Mouse (Mus musculus): ENCODE measurements at regions not wholly inside any gene's neighbourhood (a gene's known extent, or its start where the extent isn't known, plus 50 kb on each side); places are given as distances from the start of the nearest gene placed in this dataset.

GRCm38 (mm10) chr6:127298105-127298504, 146.1 kb upstream of the Ccnd2 start:
- no peak for DNase-seq (ENCODE audit: low spot score in 2 of 2)

GRCm38 (mm10) chr6:127311192-127312054, 135.2 kb upstream of the Parp11 start:
- no peak for DNase-seq (ENCODE audit: low spot score in 2 of 2)

GRCm38 (mm10) chr6:127317309-127317708, 129.3 kb upstream of the Parp11 start:
- DNase-seq (ENCODE audit: low spot score in 2 of 2): no peak

GRCm38 (mm10) chr6:127318746-127319582, 127.7 kb upstream of the Parp11 start:
- no peak for DNase-seq (ENCODE audit: low spot score in 2 of 2)

GRCm38 (mm10) chr6:127320600-127320999, 126.0 kb upstream of the Parp11 start:
- no peak for DNase-seq (ENCODE audit: low spot score in 2 of 2)

GRCm38 (mm10) chr6:127321031-127321430, 125.6 kb upstream of the Parp11 start:
- no peak for DNase-seq (ENCODE audit: low spot score in 2 of 2)

GRCm38 (mm10) chr6:127322398-127322797, 124.2 kb upstream of the Parp11 start:
- DNase-seq (ENCODE audit: low spot score in 2 of 2): peak in 1 of 2 experiments; percentile 33

GRCm38 (mm10) chr6:127324984-127325383, 121.7 kb upstream of the Parp11 start:
- DNase-seq (ENCODE audit: low spot score in 2 of 2): no peak

GRCm38 (mm10) chr6:127325596-127326332, 120.9 kb upstream of the Parp11 start:
- DNase-seq (ENCODE audit: low spot score in 2 of 2): no peak

- no peak for DNase-seq (ENCODE audit: low spot score in 2 of 2)
Observed at GRCm38 (mm10) chr6:127326333-127326729, 120.3 kb upstream of the Parp11 start.

GRCm38 (mm10) chr6:127329191-127330014, 117.2 kb upstream of the Parp11 start:
- DNase-seq (ENCODE audit: low spot score in 2 of 2): no peak

- peak; percentile 77 to 83 for DNase-seq (ENCODE audit: low spot score in 2 of 2)
Observed at GRCm38 (mm10) chr6:127330015-127330705, 116.5 kb upstream of the Parp11 start.

- no peak for DNase-seq (ENCODE audit: low spot score in 2 of 2)
Observed at GRCm38 (mm10) chr6:127331091-127331490, 115.5 kb upstream of the Parp11 start.

- DNase-seq (ENCODE audit: low spot score in 2 of 2): no peak
Observed at GRCm38 (mm10) chr6:127334256-127334655, 112.4 kb upstream of the Parp11 start.

GRCm38 (mm10) chr6:127335462-127335886, 111.2 kb upstream of the Parp11 start:
- no peak for DNase-seq (ENCODE audit: low spot score in 2 of 2)

GRCm38 (mm10) chr6:127335996-127336660, 110.5 kb upstream of the Parp11 start:
- no peak for DNase-seq (ENCODE audit: low spot score in 2 of 2)

GRCm38 (mm10) chr6:127336681-127337397, 109.8 kb upstream of the Parp11 start:
- DNase-seq (ENCODE audit: low spot score in 2 of 2): no peak

- DNase-seq (ENCODE audit: low spot score in 2 of 2): no peak
Observed at GRCm38 (mm10) chr6:127337398-127337871, 109.2 kb upstream of the Parp11 start.

GRCm38 (mm10) chr6:127338412-127338811, 108.2 kb upstream of the Parp11 start:
- DNase-seq (ENCODE audit: low spot score in 2 of 2): no peak

Measured in spleen, postnatal 10 days (tissue).